Mouse (Mus musculus): ENCODE measurements around the gene Fadd. TPM values are rescaled to one million over a fixed set of nuclear protein-coding genes. Genes with fewer than 3 reads are reported as not detected.

The Fadd gene
- 6.3 and 7.2 TPM in 2 replicates for total RNA-seq (2012; rRNA removed)
- polyA plus RNA-seq (2012; ENCODE audit: insufficient read depth in 1 of 2, insufficient read length in 2 of 2, low read depth in 1 of 2, low replicate concordance in 2 of 2, missing spikeins in 1 of 2), result 10 to 100 TPM in 1 of 2 experiments, not detected in 1; 11.6 TPM

DNA sequence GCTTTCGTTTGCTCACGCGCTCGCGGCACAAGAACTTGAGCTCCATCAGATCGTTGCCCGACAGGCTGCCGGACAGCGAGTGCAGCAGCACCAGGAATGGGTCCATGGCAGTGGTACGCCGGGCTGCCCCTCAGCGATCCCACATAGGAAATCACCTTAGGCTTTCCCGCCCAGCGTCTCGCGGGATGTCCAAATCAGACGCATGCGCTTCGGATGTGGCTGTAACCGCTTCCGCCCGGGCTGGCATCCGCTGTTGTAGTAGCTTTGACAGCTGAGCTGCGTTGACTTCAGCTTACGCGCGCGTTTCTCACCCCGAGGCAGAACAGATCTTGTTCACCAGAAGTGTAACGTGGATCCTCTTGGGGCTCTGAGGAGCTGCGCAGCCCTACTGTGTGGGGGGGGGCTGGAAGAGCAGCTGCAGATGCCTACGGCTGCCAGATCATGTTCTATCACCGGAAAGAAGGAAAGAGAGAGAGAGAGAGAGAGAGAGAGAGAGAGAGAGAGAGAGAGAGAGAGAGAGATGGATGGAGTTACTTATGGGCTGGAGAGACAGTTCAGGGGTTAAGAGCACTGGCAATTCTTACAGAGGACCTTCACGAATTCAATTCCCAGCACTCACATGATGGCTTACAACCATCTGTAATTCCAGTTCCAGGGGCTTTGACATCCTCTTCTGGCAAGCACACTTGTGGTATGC, at the start of gene Fadd:
TSS of gene Fadd (minus strand) at position 180 of the 697 bp plus-strand sequence.
- Histone ChIP-seq H3K4me1 (ENCODE audit: control insufficient read depth in 1 of 2, insufficient read depth in 2 of 2, low read length in 2 of 2) (peaks cover 3 to 15% of the 10 kb centered on the region in 2 experiments), H3K27ac (ENCODE audit: control insufficient read depth, low read depth, low read length) (peak within 1 kb of the TSS; percentile 76), H3K4me3 (ENCODE audit: control insufficient read depth in 1 of 2, insufficient read depth in 1 of 2, low read depth in 2 of 2, low read length in 2 of 2) (peak within 1 kb of the TSS; percentile 59 to 75), H3K9ac (ENCODE audit: control insufficient read depth, low read depth, low read length, poor library complexity, severe bottlenecking) (peak within 1 kb of the TSS; percentile 76), H3K27me3 (ENCODE audit: control insufficient read depth in 1 of 2, insufficient read depth in 2 of 2, low read length in 2 of 2) (no peaks in the 10 kb centered on the region), H3K9me3 (replicated peaks; ENCODE audit: insufficient read depth, low read length) (no peaks in the 10 kb centered on the region), H3K79me2 (ENCODE audit: control insufficient read depth, insufficient read depth, low read length, poor library complexity) (peaks cover 8% of the 10 kb centered on the region), H3K36me3 (ENCODE audit: control insufficient read depth in 1 of 2, insufficient read depth in 2 of 2, low read length in 2 of 2) (peaks cover 0 to 4% of the 10 kb centered on the region in 2 experiments; a peak in 2 of 4 replicates)
- peak; percentile 68 for TF ChIP-seq MAX (IDR thresholded peaks at IDR 0.05; ENCODE audit: low read length)
- peak; percentile 31; the same call in 1 of the 2 replicates for TF ChIP-seq ETS1 (IDR thresholded peaks at IDR 0.05; ENCODE audit: low read depth, low read length)
- peak; percentile 67 for TF ChIP-seq POLR2AphosphoS2 (IDR thresholded peaks at IDR 0.05; ENCODE audit: low read length)
- TF ChIP-seq CHD2 (IDR thresholded peaks at IDR 0.05; ENCODE audit: low read length), result peak; percentile 98
- peak; percentile 98 for TF ChIP-seq ELF1 (IDR thresholded peaks at IDR 0.05; ENCODE audit: low read depth, low read length)
- TF ChIP-seq RAD21 (IDR thresholded peaks at IDR 0.05; ENCODE audit: low read depth, low read length), result no peak
- TF ChIP-seq E2F4 (IDR thresholded peaks at IDR 0.05; ENCODE audit: borderline replicate concordance, low read depth, low read length), result peak; percentile 88; the same call in 1 of the 2 replicates
- peak; percentile 97 for TF ChIP-seq SIN3A (IDR thresholded peaks at IDR 0.05; ENCODE audit: low read length)
- no peak for TF ChIP-seq CHD1 (IDR thresholded peaks at IDR 0.05; ENCODE audit: low read depth, low read length)
- peak; percentile 96 for TF ChIP-seq HCFC1 (IDR thresholded peaks at IDR 0.05; ENCODE audit: low read depth, low read length)
- TF ChIP-seq MXI1 (IDR thresholded peaks at IDR 0.05; ENCODE audit: low read depth, low read length), result peak; percentile 89
- TF ChIP-seq USF2 (IDR thresholded peaks at IDR 0.05; ENCODE audit: borderline replicate concordance in 1 of 2, insufficient read depth in 1 of 2, low read depth in 1 of 2, low read length in 2 of 2), result no peak
- TF ChIP-seq ZKSCAN1 (IDR thresholded peaks at IDR 0.05; ENCODE audit: low read depth, low read length), result no peak
- peak; percentile 67 for TF ChIP-seq NELFE (IDR thresholded peaks at IDR 0.05; ENCODE audit: low read depth, low read length)
- no peak for TF ChIP-seq MEF2A (IDR thresholded peaks at IDR 0.05; ENCODE audit: extremely low read depth, insufficient replicate concordance, low read depth, low read length, poor library complexity, severe bottlenecking)
- TF ChIP-seq MYB (IDR thresholded peaks at IDR 0.05; ENCODE audit: low read depth, low read length), result no peak
- TF ChIP-seq POLR2A (IDR thresholded peaks at IDR 0.05; ENCODE audit: control insufficient read depth in 1 of 2, insufficient read depth in 1 of 2, low read depth in 1 of 2, low read length in 2 of 2, poor library complexity in 1 of 2), result peak in 1 of 2 experiments; percentile 84; a peak in 3 of 4 replicates
- TF ChIP-seq NRF1 (IDR thresholded peaks at IDR 0.05; ENCODE audit: insufficient read depth, low read depth, low read length, poor library complexity, severe bottlenecking), result peak; percentile 93
- 0 out of 2 replicates have a peak, but pooled peaks have one; percentile 45 for TF ChIP-seq TBP (IDR thresholded peaks at IDR 0.05; ENCODE audit: low read depth, low read length)
- TF ChIP-seq JUND (IDR thresholded peaks at IDR 0.05; ENCODE audit: low read depth, low read length), result peak; percentile 95; the same call in 1 of the 2 replicates
- no peak for TF ChIP-seq SMC3 (IDR thresholded peaks at IDR 0.05; ENCODE audit: low read depth, low read length)
- peak; percentile 97 for DNase-seq (ENCODE audit: low read depth, low spot score)
